Mouse (Mus musculus) lung, postnatal 0 days (tissue): ENCODE results near the gene Arhgap32. TPM values are rescaled to one million over a fixed set of nuclear protein-coding genes. Genes with fewer than 3 reads are reported as not detected.

Experiments
- ATAC-seq: fragments of 200-750 bp; cut with Nextera tagmentation; 2 replicates; pipeline ENCODE4 v1.8.0; 2017; ENCODE audit warnings: moderate library complexity
- DNase-seq: peaks from one replicate; pipeline ENCODE4 v3.0.0-alpha.2; 2016; ENCODE audit warnings: low spot score
- H3K27ac ChIP-seq: fragments of 300-500 bp; sonication (generic); 2 replicates; pipeline ENCODE4 v1.5.1; 2014; ENCODE audit warnings: antibody characterized with exemption, mild to moderate bottlenecking, low read length, mixed read lengths
- H3K27me3 ChIP-seq: fragments of 300-500 bp; sonication (generic); replicated peaks from 2 replicates; pipeline ENCODE4 v1.6.1; 2014; ENCODE audit warnings: low read length, mixed read lengths; ENCODE audit not compliant: insufficient read depth
- H3K36me3 ChIP-seq: fragments of 300-500 bp; sonication (generic); 2 replicates; pipeline ENCODE4 v1.6.1; 2014; ENCODE audit warnings: low read length, mixed read lengths; ENCODE audit not compliant: insufficient read depth
- H3K4me1 ChIP-seq: fragments of 300-500 bp; sonication (generic); 2 replicates; pipeline ENCODE4 v1.6.1; 2014; ENCODE audit warnings: antibody characterized with exemption, low read depth, low read length, mixed read lengths; ENCODE audit not compliant: insufficient read depth
- H3K4me2 ChIP-seq: fragments of 300-500 bp; sonication (generic); replicated peaks from 2 replicates; pipeline ENCODE4 v1.6.1; 2014; ENCODE audit warnings: low read depth, mild to moderate bottlenecking, low read length, moderate library complexity, mixed read lengths
- H3K4me3 ChIP-seq: fragments of 300-500 bp; sonication (generic); 2 replicates; pipeline ENCODE4 v1.5.1; 2014; ENCODE audit warnings: low read depth, low read length
- H3K9ac ChIP-seq: fragments of 300-500 bp; sonication (generic); replicated peaks from 2 replicates; pipeline ENCODE4 v1.6.1; 2014; ENCODE audit warnings: low read depth, mild to moderate bottlenecking
- H3K9me3 ChIP-seq: fragments of 300-500 bp; sonication (generic); 2 replicates; pipeline ENCODE4 v1.6.1; 2016; ENCODE audit warnings: low read length, mixed read lengths
- CTCF ChIP-seq: IDR thresholded peaks from 2 replicates; pipeline ENCODE4 v1.5.1; 2016; ENCODE audit warnings: antibody characterized with exemption, mild to moderate bottlenecking
- EP300 ChIP-seq: IDR thresholded peaks from 2 replicates; pipeline ENCODE4 v1.6.1; 2016; ENCODE audit warnings: antibody characterized with exemption, mild to moderate bottlenecking, control low read depth
- WGBS: fragments of 180-500 bp; shearing (Covaris S2); extraction: QIAGEN DNeasy Blood & Tissue Kit; methylation state at CpG from one replicate; pipeline ENCODE4 v1.1.7; 2014; 5-methylcytosine and 5-hydroxymethylcytosine counted together
- polyA plus RNA-seq: library from polyadenylated mRNA; unstranded; fragments of >200 nt; fragmentation: Nextera tagmentation; extraction: Ambion mirVana; gene quantifications from 2 replicates; pipeline ENCODE4 v1.2.1, GENCODE M21; 2015

Arhgap32 gene
- 2.8 and 3.3 TPM in 2 replicates for polyA plus RNA-seq

GRCm38 (mm10) chr9:32115786-32116185 is at the start of gene Arhgap32:
TSS of gene Arhgap32 (plus strand) at chr9:32116136.
- no peaks in the 10 kb centered on the region for H3K36me3 ChIP-seq
- TF ChIP-seq EP300 (no peak), CTCF (no peak)
- H3K4me1 ChIP-seq, result peaks cover 5% of the 10 kb centered on the region; the same call in 1 of the 2 replicates
- H3K4me2 ChIP-seq, result peak within 1 kb of the TSS; percentile 19; the same call in 1 of the 2 replicates
- no peak within 1 kb of the TSS for H3K4me3 ChIP-seq
- WGBS, result 80% methylated on average over 1 of the region's 1 CpGs
- no peak within 1 kb of the TSS for H3K9ac ChIP-seq
- ATAC-seq (peak; percentile 47), DNase-seq (no peak)
- no peaks in the 10 kb centered on the region for H3K9me3 ChIP-seq
- H3K27ac ChIP-seq, result peak within 1 kb of the TSS; percentile 33
- H3K27me3 ChIP-seq, result no peaks in the 10 kb centered on the region

- Histone ChIP-seq H3K4me2 (no peak overlapping the region), H3K36me3 (no peaks in the 10 kb centered on the region), H3K4me3 (no peak overlapping the region), H3K4me1 (no peaks in the 10 kb centered on the region), H3K9ac (no peak overlapping the region), H3K27ac (no peak overlapping the region), H3K27me3 (no peaks in the 10 kb centered on the region), H3K9me3 (no peaks in the 10 kb centered on the region)
- WGBS, result 93% methylated on average over 6 of the region's 6 CpGs
- ATAC-seq (no peak), DNase-seq (no peak)
- TF ChIP-seq EP300 (no peak), CTCF (no peak)
These were observed 43.2 kb upstream of the Arhgap32 start for GRCm38 (mm10) chr9:32072778-32073177.

GRCm38 (mm10) chr9:32088106-32088776 is 27.7 kb upstream of the Arhgap32 start:
- no peak overlapping the region for H3K4me3 ChIP-seq
- TF ChIP-seq EP300 (no peak), CTCF (no peak)
- no peak overlapping the region for H3K4me2 ChIP-seq
- no peak overlapping the region for H3K27ac ChIP-seq
- DNase-seq, result no peak
- H3K9ac ChIP-seq, result no peak overlapping the region
- ATAC-seq, result no peak
- no peaks in the 10 kb centered on the region for H3K9me3 ChIP-seq
- no peaks in the 10 kb centered on the region for H3K27me3 ChIP-seq
- H3K36me3 ChIP-seq, result no peaks in the 10 kb centered on the region
- 0 out of 2 replicates have a peak, but pooled peaks cover 5% of the 10 kb centered on the region for H3K4me1 ChIP-seq
- 48% methylated on average over 4 of the region's 4 CpGs for WGBS

GRCm38 (mm10) chr9:32088882-32089281 is 27.1 kb upstream of the Arhgap32 start:
- Histone ChIP-seq H3K9me3 (no peaks in the 10 kb centered on the region), H3K27me3 (no peaks in the 10 kb centered on the region), H3K27ac (no peak overlapping the region), H3K9ac (no peak overlapping the region), H3K4me1 (0 out of 2 replicates have a peak, but pooled peaks cover 5% of the 10 kb centered on the region), H3K36me3 (no peaks in the 10 kb centered on the region), H3K4me3 (no peak overlapping the region), H3K4me2 (no peak overlapping the region)
- no peak for DNase-seq
- 51% methylated on average over 3 of the region's 3 CpGs for WGBS
- TF ChIP-seq EP300 (no peak), CTCF (peak; percentile 50)
- no peak for ATAC-seq

GRCm38 (mm10) chr9:32093456-32093855 is 22.5 kb upstream of the Arhgap32 start:
- WGBS, result 41% methylated on average over 2 of the region's 2 CpGs
- Histone ChIP-seq H3K27me3 (no peaks in the 10 kb centered on the region), H3K4me3 (no peak overlapping the region), H3K9me3 (no peaks in the 10 kb centered on the region), H3K27ac (no peak overlapping the region), H3K4me2 (no peak overlapping the region), H3K9ac (no peak overlapping the region), H3K4me1 (peaks cover 8% of the 10 kb centered on the region; the same call in 1 of the 2 replicates), H3K36me3 (no peaks in the 10 kb centered on the region)
- DNase-seq, result no peak
- TF ChIP-seq CTCF (no peak), EP300 (no peak)
- no peak for ATAC-seq

GRCm38 (mm10) chr9:32094351-32095120 is 21.4 kb upstream of the Arhgap32 start:
- no peak overlapping the region for H3K27ac ChIP-seq
- no peaks in the 10 kb centered on the region for H3K9me3 ChIP-seq
- H3K4me3 ChIP-seq, result no peak overlapping the region
- TF ChIP-seq CTCF, result no peak
- no peak for TF ChIP-seq EP300
- no peak overlapping the region for H3K4me2 ChIP-seq
- no peak for DNase-seq
- no peak overlapping the region for H3K9ac ChIP-seq
- H3K4me1 ChIP-seq, result peaks cover 8% of the 10 kb centered on the region; the same call in 1 of the 2 replicates
- no peaks in the 10 kb centered on the region for H3K27me3 ChIP-seq
- ATAC-seq, result no peak
- H3K36me3 ChIP-seq, result no peaks in the 10 kb centered on the region
- WGBS, result 29% methylated on average over 13 of the region's 13 CpGs
